Mouse (Mus musculus) kidney, adult 2 months (tissue): ENCODE measurements around the gene Nxnl1.

Experiments used
- CTCF ChIP-seq: fragments of 200-500 bp; conservative IDR thresholded peaks from 2 replicates; pipeline ENCODE4 v1.5.1; 2011; ENCODE audit warnings: low read depth, mild to moderate bottlenecking, control low read depth, low read length, moderate library complexity, mixed read lengths; ENCODE audit not compliant: insufficient read depth, insufficient read length
- POLR2A ChIP-seq: fragments of 200-500 bp; IDR thresholded peaks from one replicate; pipeline ENCODE4 v1.6.1; 2011; ENCODE audit warnings: low read depth, low read length, control low read depth

DNA sequence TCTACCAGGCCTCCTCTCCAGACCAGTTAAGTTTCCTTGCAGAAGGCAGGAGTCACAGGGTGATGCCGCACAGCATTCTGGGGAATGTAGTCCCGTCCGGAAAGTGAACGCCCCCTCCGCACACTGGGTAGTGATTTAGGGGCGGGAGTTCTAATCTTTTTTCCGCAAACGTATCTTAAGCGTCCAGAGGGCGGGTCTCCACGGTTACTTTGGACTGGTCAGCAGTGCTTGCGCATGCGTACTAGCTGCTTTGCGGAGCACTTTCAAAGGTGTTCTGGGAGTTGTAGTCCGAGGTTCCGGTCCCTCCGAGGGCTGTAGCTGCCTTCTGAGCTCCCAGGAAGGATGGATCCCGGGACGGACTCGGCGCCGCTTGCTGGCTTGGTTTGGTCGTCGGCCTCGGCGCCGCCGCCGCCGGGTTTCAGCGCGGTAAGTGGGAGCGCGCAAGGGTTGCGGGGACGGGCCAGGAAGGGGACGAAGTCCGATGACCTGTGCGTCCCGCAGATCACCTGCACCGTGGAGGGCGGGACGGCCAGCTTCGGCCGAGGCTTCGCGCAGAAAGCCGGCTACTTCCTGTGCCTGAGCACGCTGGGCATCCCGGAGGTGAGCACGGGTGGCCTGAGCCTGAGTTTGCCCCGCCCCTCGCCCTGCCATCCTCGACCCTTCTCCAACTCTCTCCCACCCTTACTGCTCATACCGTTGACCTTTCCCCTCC lies 23.6 kb downstream of the Nxnl1 start, which contains the start of gene Mvb12a:
- TF ChIP-seq CTCF (no peak), POLR2A (peak; percentile 28)
